Mouse (Mus musculus): Measurements from ENCODE around the gene Vwa7.
"Not testable (repeated sequence)": the region's sequence is repeated elsewhere in the genome, so short reads cannot be mapped to it uniquely, and the experiment has no call there.

The Vwa7 gene

GRCm38 (mm10) chr17:35000717-35001451 is 15.5 kb upstream of the Vwa7 start, which contains the start of gene Vars:
TSS of gene Vars (plus strand) at chr17:35000987.
- peak; percentile 79 for DNase-seq

DNA sequence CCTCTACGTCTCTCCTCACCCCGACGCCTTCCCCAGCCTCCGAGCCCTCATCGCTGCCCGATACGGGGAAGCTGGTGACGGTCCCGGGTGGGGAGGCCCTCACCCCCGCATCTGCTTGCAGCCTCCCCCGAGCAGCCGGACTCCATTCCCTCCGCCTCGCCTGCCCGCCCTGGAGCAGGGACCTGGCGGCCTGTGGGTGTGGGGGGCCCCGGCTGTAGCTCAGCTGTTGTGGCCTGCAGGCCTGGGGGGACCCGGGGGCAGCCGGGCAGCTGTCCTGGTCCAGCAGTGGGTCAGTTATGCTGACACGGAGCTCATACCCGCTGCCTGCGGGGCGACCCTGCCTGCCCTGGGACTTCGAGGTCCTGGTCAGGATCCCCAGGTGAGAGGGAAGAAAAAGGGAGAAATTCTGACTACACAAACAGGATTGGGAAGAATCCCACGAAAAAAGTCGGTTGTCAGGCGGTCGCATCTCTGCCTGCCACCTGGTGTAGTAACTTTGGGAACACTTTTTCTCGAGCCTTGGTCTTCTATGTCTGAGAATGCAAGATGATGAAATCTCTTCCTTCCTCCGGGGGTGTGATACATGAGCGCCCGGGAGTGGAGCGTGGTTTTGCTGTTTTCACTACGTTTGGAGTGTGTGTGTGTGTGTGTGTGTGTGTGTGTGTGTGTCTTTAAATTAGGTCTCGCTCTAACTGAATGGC is 14.8 kb upstream of the Vwa7 start:
- DNase-seq, result peak; percentile 38

- no peak for DNase-seq
Observed at GRCm38 (mm10) chr17:35002153-35002865, 14.1 kb upstream of the Vwa7 start.

DNA sequence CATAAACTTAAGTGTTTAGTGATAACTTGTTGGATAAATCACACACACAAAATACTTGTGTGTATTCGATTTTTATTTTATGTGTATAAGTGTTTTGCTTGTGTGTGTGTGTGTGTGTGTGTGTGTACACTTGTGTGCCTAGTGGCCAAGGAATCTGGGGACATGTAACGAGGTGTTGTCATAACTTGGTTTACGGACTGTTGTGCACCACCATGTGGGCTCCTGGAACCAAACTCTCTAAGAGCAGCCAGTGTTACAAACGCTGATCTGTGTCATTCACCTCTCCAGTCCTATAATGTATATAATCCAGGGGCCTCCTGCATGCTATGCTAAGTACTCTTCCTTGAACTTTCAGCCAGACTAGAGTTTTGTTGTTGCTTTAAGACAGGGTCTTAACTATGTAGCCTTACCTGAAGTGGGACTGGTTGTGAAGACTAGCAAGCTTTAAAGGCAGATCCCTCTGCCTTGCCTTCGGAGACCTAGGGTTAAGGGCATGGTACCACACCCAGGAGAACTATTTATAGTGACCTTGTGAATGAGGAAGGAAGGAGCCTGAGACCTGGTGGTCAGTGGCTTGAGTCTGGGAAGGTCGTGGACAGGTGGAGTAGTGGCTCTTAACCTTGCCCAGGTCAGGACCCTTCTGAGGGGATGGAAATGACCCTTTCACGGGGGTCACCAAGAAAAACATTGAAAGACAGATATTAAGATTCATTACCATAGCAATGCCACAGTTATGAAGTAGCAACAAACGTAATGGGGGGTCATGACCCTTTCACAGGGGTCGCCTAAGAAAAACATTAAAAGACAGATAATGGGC is 13.1 kb upstream of the Vwa7 start:
- DNase-seq, result no peak

DNA sequence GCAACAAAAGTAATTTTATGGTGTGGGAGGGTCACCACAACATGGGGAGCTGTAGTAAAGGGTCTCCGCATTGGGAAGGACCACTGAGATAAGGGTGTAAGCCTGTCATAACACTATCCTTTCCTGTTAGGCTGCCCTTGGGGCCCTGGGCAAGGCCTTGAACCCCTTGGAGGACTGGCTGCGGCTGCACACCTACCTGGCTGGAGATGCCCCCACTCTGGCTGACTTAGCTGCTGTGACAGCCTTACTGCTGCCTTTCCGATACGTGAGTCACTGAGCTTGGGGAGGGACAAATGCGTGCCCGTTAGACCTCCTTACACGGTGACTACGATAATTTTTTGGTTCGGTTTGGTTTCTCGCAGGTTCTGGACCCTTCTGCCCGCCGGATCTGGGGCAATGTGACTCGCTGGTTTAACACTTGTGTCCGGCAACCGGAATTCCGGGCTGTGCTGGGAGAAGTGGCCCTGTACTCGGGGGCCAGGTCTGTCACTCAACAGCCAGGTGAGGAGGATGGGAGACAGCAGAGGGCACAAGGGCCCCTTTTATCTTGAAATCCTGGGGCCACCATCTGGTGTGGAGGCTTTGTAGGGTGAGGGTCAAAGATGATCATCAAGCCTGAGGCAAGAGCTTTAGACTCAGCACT is 12.2 kb upstream of the Vwa7 start:
- DNase-seq, result no peak

DNA sequence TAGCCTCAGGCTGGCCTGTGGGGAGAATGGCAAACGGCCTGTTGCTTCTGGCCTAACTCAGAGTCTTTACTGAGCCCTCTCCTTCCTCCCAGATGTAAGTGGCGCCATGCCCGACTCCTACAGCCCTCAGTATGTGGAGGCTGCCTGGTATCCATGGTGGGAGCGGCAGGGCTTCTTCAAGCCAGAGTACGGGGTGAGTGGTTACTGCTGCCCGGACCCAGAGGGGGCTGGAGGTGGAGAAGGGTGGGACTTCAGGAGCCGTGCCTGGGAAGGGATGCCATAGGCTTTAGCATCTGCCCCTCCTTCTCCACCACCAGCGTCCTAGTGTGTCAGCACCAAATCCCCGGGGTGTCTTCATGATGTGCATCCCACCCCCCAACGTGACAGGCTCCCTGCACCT is 11.2 kb upstream of the Vwa7 start:
- no peak for DNase-seq

DNA sequence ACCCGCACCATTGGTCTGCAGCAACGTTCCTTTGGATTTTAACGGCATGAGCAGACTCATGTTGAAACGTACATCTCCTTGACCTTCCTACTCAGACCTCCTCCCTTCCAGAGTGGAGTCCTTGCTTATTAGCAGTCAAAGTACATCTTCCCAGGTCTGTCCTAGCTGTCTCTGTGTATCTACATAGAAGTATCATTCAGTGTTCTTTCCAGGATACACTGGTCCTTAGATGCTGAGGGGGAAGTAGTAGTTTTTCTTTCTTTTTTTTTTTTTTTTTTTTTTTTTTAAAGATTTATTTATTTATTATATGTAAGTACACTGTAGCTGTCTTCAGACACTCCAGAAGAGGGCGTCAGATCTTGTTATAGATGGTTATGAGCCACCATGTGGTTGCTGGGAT is 10.5 kb upstream of the Vwa7 start:
- not testable (repeated sequence) for DNase-seq

DNA sequence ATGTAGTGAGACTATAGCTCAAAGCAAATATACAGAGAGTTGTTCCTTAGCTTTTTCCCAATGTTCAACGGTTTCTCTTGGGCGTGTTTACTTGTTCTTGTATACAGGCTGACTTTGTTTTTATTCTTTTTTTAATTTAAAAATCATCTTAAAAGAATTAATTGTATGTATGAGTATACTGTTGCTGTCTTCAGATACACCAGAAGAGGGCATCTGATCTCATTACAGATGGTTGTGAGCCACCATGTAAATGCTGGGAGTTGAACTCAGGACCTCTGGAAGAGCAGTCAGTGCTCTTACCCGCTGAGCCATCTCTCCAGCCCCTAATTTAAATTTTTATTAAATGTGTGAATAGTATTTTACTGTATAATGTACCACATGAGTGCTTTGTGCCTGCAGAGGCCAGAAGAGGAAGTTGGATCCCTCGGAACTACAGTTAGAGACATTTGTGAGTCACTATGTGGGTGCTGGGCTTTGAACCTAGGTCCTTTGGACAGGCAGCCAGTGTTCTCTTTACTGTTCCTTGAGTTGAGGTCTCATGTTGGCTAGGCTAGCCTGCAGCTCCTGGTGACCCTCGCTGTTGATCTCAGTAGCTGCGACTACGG is 8.9 kb upstream of the Vwa7 start:
- DNase-seq, result no peak

DNA sequence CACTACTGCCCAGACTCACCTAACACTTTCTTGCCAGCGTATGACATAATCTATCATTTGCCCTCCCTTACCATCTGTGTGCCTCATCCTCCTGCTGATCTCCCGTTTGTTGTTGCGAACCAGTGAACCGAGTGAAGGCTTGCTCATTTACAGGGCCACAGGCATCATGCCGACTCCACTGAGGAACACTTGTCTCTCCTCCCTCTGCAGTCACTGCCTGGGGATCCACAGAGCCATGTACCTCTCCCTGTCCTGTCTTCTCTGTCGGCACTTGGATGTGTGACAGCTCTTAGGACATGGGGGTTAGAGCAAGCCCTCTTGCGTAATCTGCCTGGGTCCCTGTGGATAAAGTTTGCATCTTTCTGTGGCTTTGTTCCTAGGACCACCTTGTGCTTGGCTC is 6.8 kb upstream of the Vwa7 start:
- no peak for DNase-seq

GRCm38 (mm10) chr17:35011440-35011839 is 4.9 kb upstream of the Vwa7 start:
- no peak for DNase-seq

- no peak for DNase-seq
Observed at GRCm38 (mm10) chr17:35012430-35012829, 3.9 kb upstream of the Vwa7 start.

DNA sequence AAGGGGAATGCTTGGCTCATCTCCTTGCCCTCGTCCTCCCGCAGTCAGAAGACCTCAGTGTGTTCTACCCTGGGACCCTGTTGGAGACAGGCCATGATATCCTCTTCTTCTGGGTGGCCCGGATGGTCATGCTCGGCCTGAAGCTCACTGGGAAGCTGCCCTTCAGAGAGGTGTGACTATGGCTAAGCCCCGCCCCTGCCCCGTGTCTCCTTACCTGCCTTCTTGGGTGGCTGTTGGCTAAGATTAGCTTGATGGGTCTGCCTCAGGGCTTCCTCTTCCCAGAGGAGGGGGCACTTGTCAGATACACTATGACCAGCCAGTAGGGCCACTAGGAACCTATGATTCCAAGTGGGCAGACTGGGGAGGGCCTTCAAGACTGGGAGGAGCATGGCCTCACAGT is 3.2 kb upstream of the Vwa7 start:
- DNase-seq, result no peak

- no peak for DNase-seq
Observed at GRCm38 (mm10) chr17:35015296-35015695, 1.1 kb upstream of the Vwa7 start.

DNA sequence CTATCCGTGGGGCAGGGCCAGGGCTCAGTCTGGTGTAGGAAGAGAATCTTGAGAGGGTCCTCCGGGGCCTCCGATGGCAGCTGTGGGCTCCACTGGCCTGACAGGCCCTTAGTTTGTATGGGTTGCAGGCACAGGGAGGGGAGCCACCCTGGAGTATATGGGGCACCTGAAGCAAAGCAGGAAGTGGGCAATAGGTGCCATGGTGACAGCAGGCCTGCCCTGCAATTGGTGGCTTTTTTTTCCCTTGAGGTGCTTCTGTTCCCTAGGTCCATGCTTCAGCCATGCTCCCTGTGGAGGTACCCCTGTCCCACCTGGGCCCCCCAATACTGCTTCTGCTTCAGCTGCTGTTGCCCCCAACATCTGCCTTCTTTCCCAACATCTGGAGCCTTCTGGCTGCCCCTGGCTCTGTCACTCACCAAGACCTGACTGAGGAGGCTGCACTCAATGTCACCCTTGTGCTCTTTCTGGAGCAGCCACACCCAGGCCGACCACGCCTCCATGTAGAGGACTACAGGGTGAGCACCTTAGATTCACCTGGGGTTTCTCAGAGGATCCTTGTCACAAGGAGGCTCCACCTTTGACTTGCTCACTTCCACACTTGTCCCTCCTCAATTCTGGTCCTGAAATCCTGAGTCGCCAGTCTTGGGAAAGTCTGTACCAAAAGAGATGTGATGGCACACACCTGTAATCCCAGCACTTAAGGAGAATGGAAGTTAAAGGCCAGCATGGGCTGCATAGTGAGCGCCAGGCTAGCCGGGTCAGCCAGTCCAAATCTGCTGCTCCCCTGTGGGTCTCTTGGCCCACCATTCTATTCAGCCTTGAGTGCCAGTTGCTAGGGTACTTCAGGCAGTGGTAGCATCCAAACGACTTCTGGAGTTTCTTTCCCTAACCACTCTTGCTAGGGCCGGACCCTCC is 669 bp downstream of the Vwa7 start:
- no peak for DNase-seq

DNA sequence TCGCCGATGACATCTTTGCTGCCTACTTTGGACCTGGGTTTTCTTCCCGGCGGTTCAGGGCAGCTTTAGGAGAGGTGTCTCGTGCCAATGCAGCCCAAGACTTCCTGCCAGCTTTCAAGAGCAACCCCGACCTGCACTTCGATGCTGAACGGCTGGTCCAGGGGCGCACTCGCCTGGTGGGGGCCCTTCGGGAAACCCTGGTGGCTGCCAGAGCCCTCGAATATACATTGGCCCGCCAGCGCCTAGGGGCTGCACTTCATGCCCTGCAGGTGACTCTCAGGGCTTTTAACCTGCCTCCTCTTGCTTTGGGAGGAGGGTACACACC is 1.3 kb downstream of the Vwa7 start:
- no peak for DNase-seq

- no peak for DNase-seq
Observed at GRCm38 (mm10) chr17:35018171-35018570, 1.8 kb downstream of the Vwa7 start.

DNA sequence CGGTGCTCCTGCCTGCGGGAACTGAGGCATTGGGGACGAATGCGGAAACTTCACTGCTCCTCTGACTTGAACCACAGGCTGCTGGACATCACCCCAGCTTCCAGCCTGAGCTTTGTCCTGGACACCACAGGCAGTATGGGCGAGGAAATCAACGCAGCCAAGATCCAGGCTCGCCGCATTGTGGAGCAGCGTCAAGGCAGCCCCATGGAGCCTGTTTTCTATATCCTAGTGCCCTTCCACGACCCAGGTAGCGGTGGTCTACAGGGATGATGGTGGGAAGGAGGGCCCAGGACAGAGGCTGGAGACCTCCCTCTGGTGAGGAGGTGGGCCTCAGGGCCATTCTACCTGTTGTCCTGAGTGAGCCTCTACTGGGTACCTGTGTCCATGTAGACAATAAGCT is 3.5 kb downstream of the Vwa7 start:
- DNase-seq, result no peak

- DNase-seq, result no peak
Observed at GRCm38 (mm10) chr17:35020551-35020950, 4.2 kb downstream of the Vwa7 start.

GRCm38 (mm10) chr17:35021163-35021808 is 4.9 kb downstream of the Vwa7 start:
- DNase-seq, result peak; percentile 83

DNA sequence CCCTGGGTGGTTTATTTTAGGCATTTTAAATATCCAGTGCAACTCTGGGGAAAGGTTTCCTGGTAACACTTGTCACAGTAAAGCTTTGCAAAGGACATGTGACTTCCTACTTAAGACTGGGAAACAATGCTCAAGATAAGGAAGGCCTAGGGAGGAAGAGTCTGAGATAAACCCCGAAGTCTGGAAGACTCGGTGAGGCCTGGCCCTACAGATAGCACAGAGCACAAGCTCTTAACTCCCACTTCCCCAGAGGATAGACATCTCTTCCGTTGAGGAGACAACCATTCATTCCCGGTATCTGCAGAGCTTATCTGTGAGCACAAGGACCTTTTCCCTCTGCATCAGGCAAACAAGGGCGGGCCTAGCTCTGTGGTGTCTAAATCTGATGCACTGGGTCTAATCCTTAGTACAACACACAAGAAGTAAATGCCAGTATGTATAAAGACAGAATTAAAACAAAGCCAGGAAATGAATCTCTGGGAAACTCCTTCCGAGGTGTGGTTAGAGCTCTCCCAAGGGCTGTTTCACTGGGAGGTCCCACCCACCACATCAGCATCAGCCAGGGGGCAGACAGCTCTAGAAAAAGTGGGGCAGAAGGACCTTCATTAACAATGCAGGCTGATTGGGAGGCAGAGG is 5.6 kb downstream of the Vwa7 start:
- no peak for DNase-seq
